Comparison of ENCODE assay signal across 8 mouse cellular contexts in genomic region chr15:81802001-81802890, GRCm38 (mm10). TPM values are rescaled to one million over a fixed set of nuclear protein-coding genes. Genes with fewer than 3 reads are reported as not detected.
DNase-seq lines count a peak whose midpoint lies in the region; ATAC-seq and TF ChIP-seq lines count a peak whose summit lies in the region.

TSS of gene Tef (plus strand) at chr15:81802421.

- no peak for TF ChIP-seq CTCF in CH12.LX (conservative IDR thresholded peaks at IDR 0.05 in 1 of 2, IDR thresholded peaks at IDR 0.05 in 1 of 2; ENCODE audit: low read depth in 2 of 2, low read length in 2 of 2)

- peaks cover 0 to 3% of the 10 kb centered on the region in 2 experiments for H3K36me3 ChIP-seq in CH12.LX (replicated peaks in 1 of 2; ENCODE audit: control insufficient read depth in 1 of 2, insufficient read depth in 1 of 2, low read length in 1 of 2)
- H3K36me3 ChIP-seq in forebrain, embryonic 11.5 days (ENCODE audit: control insufficient read depth, insufficient read depth, low read length), result no peaks in the 10 kb centered on the region
- H3K36me3 ChIP-seq in heart, embryonic 16.5 days (ENCODE audit: control insufficient read depth, insufficient read depth), result no peaks in the 10 kb centered on the region
- no peaks in the 10 kb centered on the region for H3K36me3 ChIP-seq in liver, embryonic 15.5 days (replicated peaks)
- no peaks in the 10 kb centered on the region for H3K36me3 ChIP-seq in neural tube, embryonic 12.5 days

- no peak within 1 kb of the TSS for H3K9ac ChIP-seq in CH12.LX (ENCODE audit: insufficient read depth, low read depth)
- peak within 1 kb of the TSS; percentile 29 for H3K9ac ChIP-seq in forebrain, embryonic 11.5 days (ENCODE audit: low read length)
- peak within 1 kb of the TSS; percentile 59 for H3K9ac ChIP-seq in heart, embryonic 16.5 days (ENCODE audit: low read length)
- H3K9ac ChIP-seq in liver, embryonic 15.5 days, result peak within 1 kb of the TSS; percentile 37
- peak within 1 kb of the TSS; percentile 38; the same call in 1 of the 2 replicates for H3K9ac ChIP-seq in neural tube, embryonic 12.5 days

- no peak within 1 kb of the TSS for H3K27ac ChIP-seq in CH12.LX (ENCODE audit: insufficient read depth, low read depth)
- H3K27ac ChIP-seq in forebrain, embryonic 11.5 days (ENCODE audit: low read depth, low read length), result no peak within 1 kb of the TSS
- peak within 1 kb of the TSS; percentile 84 for H3K27ac ChIP-seq in heart, embryonic 16.5 days (ENCODE audit: low read length)
- H3K27ac ChIP-seq in liver, embryonic 15.5 days (replicated peaks), result peak within 1 kb of the TSS; percentile 65
- 0 out of 2 replicates have a peak within 1 kb of the TSS, but pooled peaks have one; percentile 26 for H3K27ac ChIP-seq in neural tube, embryonic 12.5 days

- DNase-seq in CH12.LX (ENCODE audit: extremely low read depth), result no peak
- DNase-seq in c-Kit-positive CD71-positive TER-119-negative erythroid progenitor cells, embryonic 14.5 days (ENCODE audit: low read depth), result peak; percentile 94
- peak; percentile 92 for DNase-seq in forebrain, embryonic 11.5 days (ENCODE audit: low spot score)
- peak; percentile 100 for DNase-seq in kidney, postnatal 36 days
- DNase-seq in telencephalon, adult 2 months (ENCODE audit: low read depth, low spot score), result peak; percentile 98

- ATAC-seq in forebrain, embryonic 11.5 days (replicated peaks; ENCODE audit: low FRiP score), result peak; percentile 99
- peak; percentile 98 for ATAC-seq in heart, embryonic 16.5 days (replicated peaks; ENCODE audit: extremely low read depth, insufficient read depth, low FRiP score)
- peak; percentile 88 for ATAC-seq in liver, embryonic 15.5 days (ENCODE audit: insufficient read depth)
- ATAC-seq in neural tube, embryonic 12.5 days (ENCODE audit: low FRiP score, low read depth), result peak; percentile 98

- no peak for TF ChIP-seq RAD21 in CH12.LX (IDR thresholded peaks at IDR 0.05; ENCODE audit: low read depth, low read length)

- H3K27me3 ChIP-seq in CH12.LX (replicated peaks), result peaks cover 28% of the 10 kb centered on the region
- H3K27me3 ChIP-seq in forebrain, embryonic 11.5 days (ENCODE audit: control insufficient read depth, insufficient read depth, low read length), result no peaks in the 10 kb centered on the region
- H3K27me3 ChIP-seq in heart, embryonic 16.5 days (ENCODE audit: control insufficient read depth, insufficient read depth, low read length), result no peaks in the 10 kb centered on the region
- no peaks in the 10 kb centered on the region for H3K27me3 ChIP-seq in liver, embryonic 15.5 days
- no peaks in the 10 kb centered on the region for H3K27me3 ChIP-seq in neural tube, embryonic 12.5 days (replicated peaks)

- H3K4me1 ChIP-seq in CH12.LX (ENCODE audit: control insufficient read depth in 1 of 2, insufficient read depth in 2 of 2), result peaks cover 0 to 11% of the 10 kb centered on the region in 2 experiments; a peak in 2 of 4 replicates
- peaks cover 9% of the 10 kb centered on the region; the same call in 1 of the 2 replicates for H3K4me1 ChIP-seq in forebrain, embryonic 11.5 days (replicated peaks; ENCODE audit: control insufficient read depth, insufficient read depth, low read length)
- H3K4me1 ChIP-seq in heart, embryonic 16.5 days (ENCODE audit: control insufficient read depth, insufficient read depth, low read length), result peaks cover 45% of the 10 kb centered on the region
- H3K4me1 ChIP-seq in liver, embryonic 15.5 days (replicated peaks), result peaks cover 35% of the 10 kb centered on the region
- H3K4me1 ChIP-seq in neural tube, embryonic 12.5 days, result peaks cover 23% of the 10 kb centered on the region

- WGBS in forebrain, embryonic 11.5 days, result 29% methylated on average over 19 of the region's 19 CpGs
- 14% methylated on average over 19 of the region's 19 CpGs for WGBS in heart, embryonic 16.5 days
- 12% methylated on average over 19 of the region's 19 CpGs for WGBS in liver, embryonic 15.5 days (ENCODE audit: insufficient replicate concordance)
- 27% methylated on average over 19 of the region's 19 CpGs for WGBS in neural tube, embryonic 12.5 days

- in situ Hi-C loops in CH12.LX (cut with MboI; ENCODE audit: low pct_ligation_motif_present, low pct_unique_long_range_greater_than_20kb, low sequenced_read_pairs), result no loop called here

- dilution Hi-C loops in CH12.LX (cut with MboI; ENCODE audit: extremely low pct_ligation_motif_present, extremely low pct_unique_long_range_greater_than_20kb, low sequenced_read_pairs), result no loop called here

- no peak for TF ChIP-seq EP300 in CH12.LX (IDR thresholded peaks at IDR 0.05; ENCODE audit: low read length)

- peak within 1 kb of the TSS; percentile 8; the same call in 1 of the 2 replicates for H3K4me2 ChIP-seq in CH12.LX (ENCODE audit: insufficient read depth, low read depth, poor library complexity, severe bottlenecking)
- H3K4me2 ChIP-seq in forebrain, embryonic 11.5 days (ENCODE audit: low read depth, low read length, severe bottlenecking), result peak within 1 kb of the TSS; percentile 46
- H3K4me2 ChIP-seq in heart, embryonic 16.5 days (ENCODE audit: low read depth, low read length), result peak within 1 kb of the TSS; percentile 69
- peak within 1 kb of the TSS; percentile 80 for H3K4me2 ChIP-seq in liver, embryonic 15.5 days
- peak within 1 kb of the TSS; percentile 54 for H3K4me2 ChIP-seq in neural tube, embryonic 12.5 days (replicated peaks)

- no peaks in the 10 kb centered on the region for H3K9me3 ChIP-seq in CH12.LX (replicated peaks; ENCODE audit: low read length)
- H3K9me3 ChIP-seq in forebrain, embryonic 11.5 days (ENCODE audit: control insufficient read depth, low read length), result no peaks in the 10 kb centered on the region
- H3K9me3 ChIP-seq in heart, embryonic 16.5 days (replicated peaks; ENCODE audit: control insufficient read depth, low read length), result no peaks in the 10 kb centered on the region
- no peaks in the 10 kb centered on the region for H3K9me3 ChIP-seq in liver, embryonic 15.5 days (replicated peaks)
- H3K9me3 ChIP-seq in neural tube, embryonic 12.5 days, result no peaks in the 10 kb centered on the region

- no peaks in the 10 kb centered on the region for H3K79me2 ChIP-seq in CH12.LX (replicated peaks; ENCODE audit: control insufficient read depth, extremely low read depth, insufficient read depth, poor library complexity, severe bottlenecking)

- no peak; the same call in 1 of the 2 replicates for TF ChIP-seq POLR2A in CH12.LX (IDR thresholded peaks at IDR 0.05; ENCODE audit: low read depth, low read length)

- H3K4me3 ChIP-seq in CH12.LX (replicated peaks in 1 of 3; ENCODE audit: low read depth in 2 of 3, low read length in 2 of 3, poor library complexity in 1 of 3), result peak within 1 kb of the TSS in 1 of 3 experiments; percentile 2
- H3K4me3 ChIP-seq in forebrain, embryonic 11.5 days (ENCODE audit: low read depth, low read length), result peak within 1 kb of the TSS; percentile 2; the same call in 1 of the 2 replicates
- H3K4me3 ChIP-seq in heart, embryonic 16.5 days (ENCODE audit: low read length), result peak within 1 kb of the TSS; percentile 48
- H3K4me3 ChIP-seq in liver, embryonic 15.5 days (replicated peaks), result peak within 1 kb of the TSS; percentile 48
- H3K4me3 ChIP-seq in neural tube, embryonic 12.5 days, result peak within 1 kb of the TSS; percentile 14; the same call in 1 of the 2 replicates

TF ChIP-seq in CH12.LX, 34 proteins besides CTCF, POLR2A, EP300 and RAD21:
- TF ChIP-seq USF2 (conservative IDR thresholded peaks at IDR 0.05; ENCODE audit: low read depth, low read length) (peak; percentile 78), USF1 (IDR thresholded peaks at IDR 0.05; ENCODE audit: low read depth, low read length) (peak; percentile 89), POLR2AphosphoS2 (IDR thresholded peaks at IDR 0.05; ENCODE audit: low read depth, low read length) (no peak), JUND (conservative IDR thresholded peaks at IDR 0.05; ENCODE audit: low read depth, low read length) (no peak), MXI1 (IDR thresholded peaks at IDR 0.05; ENCODE audit: low read depth, low read length) (peak; percentile 51; the same call in 1 of the 2 replicates), BHLHE40 (IDR thresholded peaks at IDR 0.05; ENCODE audit: low read depth, low read length) (peak; percentile 49), MAX (IDR thresholded peaks at IDR 0.05; ENCODE audit: low read length) (peak; percentile 85; the same call in 1 of the 2 replicates), TCF12 (IDR thresholded peaks at IDR 0.05; ENCODE audit: low read depth, low read length) (peak; percentile 29; the same call in 1 of the 2 replicates), HCFC1 (IDR thresholded peaks at IDR 0.05; ENCODE audit: low read depth, low read length) (no peak)

RNA-seq across cellular contexts. Expression of gene Tef, which starts in this region (rescaled TPM):
- total RNA-seq in CH12.LX (2012; rRNA removed), result 12.8 and 14.9 TPM in 2 replicates
- total RNA-seq in CH12.LX (2014; rRNA removed), result 14.4 and 14.7 TPM in 2 replicates
- 15.8 and 17.2 TPM in 2 replicates for polyA plus RNA-seq in CH12.LX (2012; ENCODE audit: insufficient read length, low read depth)
- polyA plus RNA-seq in forebrain, embryonic 11.5 days (2014; fragmentation: Nextera tagmentation; extraction: Ambion mirVana), result 16.8 and 17.4 TPM in 2 replicates
- polyA plus RNA-seq in heart, embryonic 16.5 days (2015; fragmentation: Nextera tagmentation; extraction: Ambion mirVana), result 23.2 and 25.1 TPM in 2 replicates
- polyA plus RNA-seq in liver, embryonic 15.5 days (2015; fragmentation: Nextera tagmentation; extraction: Ambion mirVana), result 6.2 and 8.1 TPM in 2 replicates
- 23.2 and 24.9 TPM in 2 replicates for polyA plus RNA-seq in neural tube, embryonic 12.5 days (2016; fragmentation: Nextera tagmentation; extraction: Ambion mirVana)

Comparison
In these comparisons a context has a peak if more than half of its experiments do, and no peak if none do; other contexts are left out.
1. H3K27ac ChIP-seq: peak in heart, embryonic 16.5 days (single experiment), liver, embryonic 15.5 days (single experiment) and neural tube, embryonic 12.5 days (single experiment); none in CH12.LX (single experiment) and forebrain, embryonic 11.5 days (single experiment).
2. H3K4me2 ChIP-seq: peak in every context shown above with its lines; median percentile 80 in liver, embryonic 15.5 days; 69 in heart, embryonic 16.5 days; 54 in neural tube, embryonic 12.5 days; 46 in forebrain, embryonic 11.5 days; 8 in CH12.LX.
3. Peak in every context shown above with its lines, with median percentiles within 50 percentile points of each other: ATAC-seq.